Mouse (Mus musculus) NIH3T3 (cell line): ENCODE results near the gene Map3k13.
"Not testable (repeated sequence)": the region's sequence is repeated elsewhere in the genome, so short reads cannot be mapped to it uniquely, and the experiment has no call there.

ENCODE experiments used
- DNase-seq: peaks from one replicate; pipeline ENCODE4 v3.0.0-alpha.2; 2012; ENCODE audit warnings: low read depth

The Map3k13 gene

DNA sequence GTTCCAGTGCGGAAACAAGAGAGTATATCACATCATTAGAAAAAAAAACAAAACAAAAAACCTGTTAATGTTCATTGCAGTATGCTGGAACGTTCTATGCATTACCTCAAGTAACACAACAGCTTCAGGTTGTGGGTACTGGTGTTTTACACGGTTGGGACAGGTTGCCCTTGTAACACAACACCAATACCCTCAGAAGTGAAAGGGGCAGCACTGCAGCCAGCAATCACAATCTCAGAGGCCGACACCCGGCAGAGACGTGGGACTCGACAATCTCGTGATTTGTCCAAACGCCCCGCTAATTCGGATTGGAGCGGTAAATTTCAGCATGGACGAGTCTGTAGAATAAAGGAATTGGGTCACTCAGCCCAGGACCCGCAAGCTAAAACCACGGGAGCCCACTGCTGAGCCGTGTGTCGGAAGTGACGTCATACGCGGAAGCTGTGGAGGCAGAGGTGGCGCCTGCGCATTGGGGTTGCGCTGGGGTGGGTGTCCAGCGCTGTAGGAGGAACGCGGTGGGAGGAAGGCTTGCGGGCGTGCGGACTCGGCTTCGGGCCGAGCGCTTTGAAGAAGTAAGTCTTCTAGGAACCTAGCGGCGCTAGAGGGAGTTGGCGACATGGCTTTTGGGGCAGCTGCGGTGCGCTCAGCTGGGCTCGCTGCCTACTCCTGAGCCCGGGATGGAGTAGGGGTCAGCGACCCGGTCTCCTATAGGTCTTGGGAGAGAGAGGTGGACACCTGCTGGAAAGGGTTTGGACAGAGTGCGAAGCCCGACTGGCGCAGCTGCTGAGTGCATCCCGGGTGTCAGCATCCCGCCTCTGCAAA lies at the start of gene Map3k13:
Map3k13 (plus strand) TSS at position 472 of the 822 bp plus-strand sequence.
- DNase-seq, result peak; percentile 97

DNA sequence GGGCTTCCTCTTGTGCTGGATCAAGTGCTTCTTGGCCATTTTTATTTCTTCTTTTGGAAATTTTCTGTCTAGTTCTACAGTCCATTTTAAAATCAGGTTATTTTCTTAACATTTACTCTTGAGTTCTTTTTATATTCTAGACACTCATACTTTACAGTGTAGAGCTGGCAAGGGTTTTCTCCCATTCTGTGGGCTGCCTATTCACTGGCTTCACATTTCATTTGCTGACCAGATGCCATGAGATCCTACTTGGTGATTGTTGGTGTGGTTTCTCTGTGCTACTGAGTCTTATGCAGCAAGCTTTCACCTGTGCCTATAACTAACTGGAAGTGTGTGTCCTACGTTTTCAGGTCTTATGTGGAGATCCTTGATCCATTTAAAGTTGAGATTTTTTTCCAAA lies 35.7 kb upstream of the Map3k13 start:
- DNase-seq, result no peak

DNA sequence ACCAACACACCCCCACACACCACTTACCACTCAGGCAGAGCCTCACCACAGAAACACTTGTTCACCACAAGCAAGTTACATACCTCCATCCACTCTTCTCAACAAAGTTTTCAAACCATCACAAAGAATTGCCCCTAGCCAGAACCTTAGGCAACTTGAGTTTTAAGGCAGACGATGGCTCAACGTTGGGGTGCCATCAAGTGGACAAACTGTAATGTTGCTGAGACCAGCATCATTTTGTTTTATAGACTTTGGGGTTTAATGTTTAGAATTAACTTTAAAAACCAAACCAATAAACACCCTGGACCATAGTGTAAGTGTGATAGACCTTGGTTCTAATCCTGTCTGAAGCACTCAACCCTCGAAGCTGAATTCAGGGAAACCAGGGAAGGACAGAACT lies 25.9 kb upstream of the Map3k13 start:
- DNase-seq, result peak; percentile 39

DNA sequence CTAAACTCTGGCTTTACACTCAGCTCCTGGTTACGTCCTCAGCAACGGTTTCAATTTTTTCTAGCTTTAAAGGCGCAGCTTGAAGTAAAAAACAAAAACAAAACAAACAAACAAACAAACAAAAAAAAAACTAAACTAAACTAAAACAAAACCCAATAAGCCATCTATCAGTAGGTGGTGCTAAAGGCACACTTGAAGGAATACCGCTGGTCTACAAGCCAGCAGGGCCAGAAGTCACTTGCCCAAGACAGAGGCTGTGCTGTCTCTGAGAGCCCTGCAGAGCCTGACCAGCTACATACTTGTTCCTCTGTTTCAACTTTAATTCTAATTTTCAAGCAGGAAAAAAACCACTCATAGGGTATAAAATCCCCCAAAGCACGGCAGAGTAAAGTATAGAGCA lies 24.5 kb upstream of the Map3k13 start:
- DNase-seq, result peak; percentile 57

DNA sequence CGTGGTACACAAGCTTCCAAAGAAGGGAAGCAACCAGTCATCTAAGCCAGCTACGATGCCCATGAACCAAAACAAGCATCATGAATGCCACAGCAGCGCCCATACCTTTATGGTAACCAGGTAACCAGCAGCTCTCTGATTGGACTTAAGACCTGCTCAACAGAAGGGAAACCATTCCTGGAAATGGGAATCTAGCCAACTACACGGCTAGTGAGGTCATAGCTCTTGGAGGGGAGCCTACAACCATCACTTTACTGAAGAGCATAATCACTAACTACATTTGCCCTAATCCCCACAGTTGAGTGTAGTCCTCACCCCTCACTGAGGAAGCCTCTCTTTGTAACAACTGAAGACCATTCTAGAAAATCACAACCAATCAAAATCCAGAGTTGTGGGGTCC lies 19.4 kb upstream of the Map3k13 start:
- DNase-seq, result peak; percentile 11

DNA sequence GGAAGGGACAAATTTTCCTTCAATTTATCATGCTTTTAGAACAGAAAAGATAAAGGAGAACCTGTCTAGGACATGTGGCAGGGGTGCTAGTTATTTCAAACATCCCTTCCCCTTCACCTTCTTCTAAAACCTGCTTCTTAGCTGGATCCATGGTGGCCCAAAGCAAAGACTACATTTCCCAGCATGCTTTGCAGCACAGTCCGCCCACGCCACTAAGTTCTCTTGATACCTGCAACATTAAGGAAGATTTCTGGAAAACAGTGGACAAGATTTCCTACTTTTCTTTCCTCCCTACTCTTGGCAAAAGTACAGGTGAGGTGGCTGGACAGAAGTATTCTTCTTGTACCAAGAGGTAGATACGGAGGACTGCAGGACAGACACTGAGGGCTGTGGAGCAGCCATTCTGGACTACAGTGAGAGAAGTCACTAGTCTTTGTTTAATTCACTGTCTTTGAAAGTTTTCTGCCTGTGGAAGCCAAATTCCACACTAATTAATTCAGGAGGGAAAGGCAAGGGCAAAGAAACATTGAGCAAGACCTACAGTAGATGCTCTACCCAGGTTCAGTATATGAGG lies 15.8 kb upstream of the Map3k13 start:
- DNase-seq, result peak; percentile 40

DNA sequence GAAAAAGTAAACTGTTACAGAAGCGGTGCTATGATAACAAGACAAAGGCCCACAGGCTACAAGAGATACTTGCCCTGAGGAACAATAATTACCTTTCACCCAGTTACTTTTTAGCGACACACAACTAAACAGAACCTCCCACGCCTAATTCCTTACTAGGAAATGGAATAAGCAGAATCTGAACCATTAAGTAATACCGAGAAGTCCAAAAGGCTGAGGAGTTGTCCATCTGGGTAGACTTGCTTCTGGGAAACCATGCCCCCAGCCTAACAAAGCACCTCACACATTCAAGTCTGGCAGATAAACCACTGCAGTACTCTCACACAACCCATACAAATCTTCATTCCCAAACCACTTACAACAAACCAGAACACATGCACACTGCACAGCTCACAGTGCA lies 15.0 kb upstream of the Map3k13 start:
- DNase-seq, result no peak

DNA sequence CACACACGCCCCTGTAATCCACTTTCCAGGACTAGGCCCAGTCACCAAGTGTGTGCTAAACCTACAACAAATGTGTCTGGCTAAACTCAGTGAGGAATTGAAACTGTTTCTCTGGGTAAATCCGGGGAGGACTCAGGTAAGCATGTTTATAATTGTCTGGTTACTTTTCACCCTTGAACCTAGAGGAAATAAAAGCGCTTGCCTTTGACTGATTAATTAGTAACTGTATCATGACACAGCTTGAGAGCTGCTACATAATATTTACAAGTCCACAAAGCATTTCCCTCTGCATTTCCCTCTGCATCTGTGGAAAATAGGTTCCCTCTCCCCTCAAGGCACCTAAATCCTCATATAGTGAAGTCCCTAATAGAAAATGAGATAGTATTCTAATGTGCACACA lies 12.9 kb upstream of the Map3k13 start:
- DNase-seq, result no peak

DNA sequence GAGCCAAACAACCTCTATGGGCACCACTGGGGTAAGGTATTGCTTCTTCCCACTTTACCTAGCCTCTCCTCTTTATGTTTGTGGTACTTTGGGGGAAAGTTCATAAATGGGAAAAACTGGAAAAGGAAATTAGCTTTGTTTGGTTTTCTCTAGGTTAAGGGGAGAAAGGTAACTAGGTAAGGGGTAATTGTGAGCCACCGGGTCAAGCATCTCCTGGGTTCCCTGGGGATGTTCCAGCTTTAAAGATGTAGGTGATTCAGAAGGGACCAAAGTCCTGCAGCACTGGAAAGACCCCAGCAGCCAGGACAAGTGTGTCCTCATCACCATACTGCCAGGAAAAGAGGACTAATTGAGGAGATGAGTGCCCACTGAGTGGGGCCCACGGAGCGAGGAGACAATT lies 12.3 kb upstream of the Map3k13 start:
- no peak for DNase-seq

DNA sequence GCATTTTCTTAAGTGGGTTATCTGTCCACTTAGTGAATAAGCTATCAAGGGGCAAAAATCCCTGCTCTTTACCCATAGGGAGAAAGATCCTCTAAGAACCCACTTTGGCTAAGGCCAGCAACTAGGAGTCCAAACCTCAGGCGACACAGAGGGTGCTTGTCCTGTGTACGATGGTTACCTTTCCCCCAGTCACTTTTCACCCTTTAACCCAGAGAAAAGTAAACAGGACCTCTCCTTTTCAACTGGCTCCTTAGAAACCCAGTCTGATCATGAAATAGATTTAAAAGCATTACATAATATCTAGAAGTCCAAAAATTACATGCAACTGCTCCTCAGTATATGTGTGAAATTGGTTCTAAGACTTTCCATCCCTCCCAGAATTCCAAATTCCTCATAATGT lies 11.3 kb upstream of the Map3k13 start:
- DNase-seq, result no peak

DNA sequence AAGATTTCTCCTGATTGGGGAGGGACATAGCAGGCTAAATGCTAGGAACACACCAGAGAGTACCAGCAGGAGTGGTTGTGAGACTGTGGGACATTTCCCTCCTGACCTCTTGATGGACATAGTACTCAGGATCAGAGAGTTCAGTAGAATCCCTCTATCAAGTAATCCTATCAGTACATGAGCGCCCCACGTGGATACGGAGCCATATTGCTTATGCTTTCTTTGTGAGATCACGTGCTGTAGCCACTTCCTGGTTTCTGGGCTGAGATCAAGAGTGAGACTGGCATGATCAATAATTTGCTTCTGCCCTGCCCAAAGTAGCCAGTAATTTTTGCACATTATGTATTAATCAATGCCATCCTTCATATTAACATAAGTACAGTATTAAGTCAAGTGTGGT lies 9.1 kb upstream of the Map3k13 start:
- DNase-seq, result no peak

DNA sequence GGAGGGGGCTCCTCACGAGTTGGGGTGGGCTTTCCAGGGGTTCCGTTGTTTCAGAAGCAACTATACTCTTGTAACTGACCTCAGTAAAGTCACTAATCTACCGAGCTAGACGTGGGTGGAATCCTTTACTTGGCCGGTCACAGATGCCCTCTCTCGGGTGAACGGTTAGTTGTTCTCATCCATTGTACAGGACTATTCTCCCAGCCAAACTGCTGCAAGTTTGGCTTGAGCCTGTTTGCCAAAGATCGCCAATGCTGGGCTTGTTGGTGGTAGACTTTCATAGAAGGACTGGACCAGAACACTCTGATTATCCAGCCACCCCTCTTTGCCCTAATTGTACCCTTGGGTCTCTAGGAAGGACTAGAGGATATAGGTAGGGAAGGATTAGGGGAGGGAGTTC lies 7.8 kb upstream of the Map3k13 start:
- DNase-seq, result no peak

DNA sequence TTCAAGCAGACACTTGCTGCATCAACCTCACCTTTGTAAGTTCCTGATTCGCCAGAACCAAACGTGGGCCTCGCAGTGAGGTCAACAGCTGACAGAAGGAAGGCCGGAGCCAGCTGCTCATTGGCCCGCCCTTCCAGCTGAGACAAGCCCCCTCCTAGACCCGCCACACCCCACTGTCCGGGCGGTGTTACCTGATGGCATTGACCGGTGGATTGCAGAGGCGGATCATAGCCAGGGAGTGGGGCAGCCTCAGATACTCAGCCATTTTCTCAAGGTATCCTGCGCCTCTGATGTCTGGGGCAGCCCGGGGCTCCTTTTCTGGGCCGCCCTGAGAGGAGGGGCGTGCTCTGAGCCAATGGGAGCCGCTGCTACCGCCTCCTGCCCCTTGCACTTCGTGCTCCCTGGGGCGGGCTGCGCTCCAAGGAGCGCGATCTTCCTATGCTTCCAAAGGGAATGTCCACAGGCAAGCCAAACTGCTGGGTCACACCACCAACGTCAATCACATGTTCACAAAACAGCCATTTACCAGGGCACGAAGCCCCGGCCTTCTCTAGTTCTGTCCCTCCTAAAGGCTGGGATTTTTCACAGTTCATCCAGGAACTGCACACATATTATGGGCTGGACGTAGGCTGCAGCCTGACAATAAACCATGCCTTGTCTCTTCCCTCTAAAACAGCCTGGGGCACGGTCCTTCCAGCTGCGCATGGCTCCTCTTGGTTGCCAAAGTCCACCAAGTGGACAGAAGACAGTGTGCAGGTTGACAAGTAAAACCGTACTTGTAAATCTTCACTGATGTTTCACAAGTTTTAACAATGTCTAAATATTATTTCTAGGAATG lies 6.4 kb upstream of the Map3k13 start, which contains the start of gene Ehhadh:
Ehhadh (minus strand) TSS at position 292 of the 838 bp plus-strand sequence.
- DNase-seq, result peak; percentile 44

DNA sequence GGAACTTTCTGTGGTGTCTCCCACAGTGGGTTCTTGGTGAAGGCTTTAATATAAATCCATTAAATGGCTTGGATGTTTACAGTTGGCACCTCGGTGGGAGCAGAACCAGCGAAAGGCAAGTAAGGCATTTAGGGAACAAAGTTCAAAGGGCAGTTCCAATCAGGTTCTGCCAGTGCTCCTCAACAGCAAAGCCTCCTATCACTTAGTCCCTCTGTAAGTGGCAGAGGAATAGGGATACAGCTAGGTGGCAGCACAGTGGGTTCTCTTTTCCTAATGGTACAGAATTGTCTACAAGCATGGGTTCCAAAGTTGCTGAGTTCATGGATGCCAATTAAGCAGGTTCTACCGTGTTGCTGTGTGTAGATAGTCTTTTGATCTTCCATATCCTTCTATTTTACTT lies 5.6 kb upstream of the Map3k13 start:
- DNase-seq, result no peak

DNA sequence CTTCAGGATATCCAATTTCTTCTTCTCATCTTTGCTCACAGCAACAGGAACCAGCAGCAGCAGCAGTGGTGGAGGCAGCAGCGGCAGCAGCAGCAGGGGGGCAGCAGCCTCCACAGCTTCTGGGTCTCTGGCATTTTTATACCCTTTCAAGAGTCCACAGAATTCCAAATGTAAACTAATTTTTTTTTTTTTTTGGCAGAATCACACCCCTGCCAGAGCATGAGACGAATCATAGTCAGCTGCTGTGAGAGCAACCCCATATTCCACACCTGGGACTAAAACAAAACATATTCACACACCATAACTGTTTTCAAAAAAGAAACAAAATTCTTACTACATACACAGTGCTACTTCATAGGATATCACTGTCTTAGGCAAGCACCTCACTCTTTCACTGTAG lies 5.0 kb upstream of the Map3k13 start:
- DNase-seq, result no peak

DNA sequence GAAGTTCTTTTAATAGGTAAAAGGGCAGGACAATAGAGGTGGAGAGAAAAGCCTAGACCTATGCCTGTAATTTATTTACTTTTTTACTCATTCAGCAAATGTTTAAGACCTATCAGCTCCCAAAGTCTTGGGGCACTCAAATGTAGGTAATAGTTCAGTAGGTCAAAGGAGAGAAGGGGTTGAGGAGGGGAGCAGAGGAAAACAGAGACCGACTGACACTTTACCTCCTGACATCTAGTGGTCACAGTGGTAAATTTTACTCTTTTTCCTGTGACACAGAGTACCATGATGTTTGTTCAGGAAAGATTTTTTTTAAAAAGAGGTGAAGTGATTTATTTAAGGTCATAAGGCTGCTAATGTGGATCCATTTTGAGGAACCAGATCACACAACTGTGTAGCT lies 3.7 kb upstream of the Map3k13 start:
- no peak for DNase-seq

DNA sequence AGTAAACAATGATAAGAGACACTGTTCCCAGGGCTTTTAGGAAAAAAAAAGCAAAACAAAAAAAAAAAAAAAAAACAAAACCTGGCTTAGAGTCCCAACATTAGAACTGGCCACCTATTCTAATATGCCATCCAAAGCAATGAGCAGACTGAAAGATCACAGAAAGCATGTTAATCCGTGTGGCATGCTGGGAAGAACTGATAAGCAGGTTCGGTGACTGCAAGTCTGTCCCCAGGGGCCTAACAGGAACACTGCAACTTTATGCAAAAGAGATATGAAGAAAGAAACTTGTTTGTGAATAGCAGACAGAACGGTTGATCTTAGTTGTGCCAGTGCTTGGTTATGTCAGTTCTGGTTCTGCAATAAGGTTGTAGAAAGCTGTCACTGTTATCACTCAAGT lies 2.4 kb upstream of the Map3k13 start:
- DNase-seq, result no peak

DNA sequence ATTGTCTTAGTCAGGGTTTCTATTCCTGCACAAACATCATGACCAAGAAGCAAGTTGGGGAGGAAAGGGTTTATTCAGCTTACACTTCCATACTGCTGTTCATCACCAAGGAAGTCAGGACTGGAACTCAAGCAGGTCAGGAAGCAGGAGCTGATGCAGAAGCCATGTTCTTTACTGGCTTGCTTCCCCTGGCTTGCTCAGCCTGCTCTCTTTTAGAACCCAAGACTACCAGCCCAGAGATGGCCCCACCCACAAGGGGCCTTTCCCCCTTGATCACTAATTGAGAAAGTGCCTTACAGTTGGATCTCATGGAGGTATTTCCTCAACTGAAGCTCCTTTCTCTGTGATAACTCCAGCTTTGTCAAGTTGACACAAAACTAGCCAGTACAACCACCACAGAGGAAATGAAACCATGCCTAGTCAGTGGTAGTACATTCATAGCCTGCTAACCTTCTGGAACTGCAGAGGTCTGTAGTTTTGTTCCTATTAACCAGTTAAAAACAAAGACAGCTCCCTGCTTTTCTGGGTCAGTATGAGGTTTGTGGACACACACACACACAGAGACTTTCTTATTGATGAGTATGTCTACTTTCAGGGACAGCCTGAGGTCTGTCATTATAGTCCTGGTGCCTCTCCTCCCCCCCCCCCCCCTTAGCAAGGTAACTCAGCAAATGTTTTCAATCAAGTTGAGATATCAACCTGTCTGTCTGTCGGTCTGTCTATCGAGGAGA lies 901 bp upstream of the Map3k13 start:
- not testable (repeated sequence) for DNase-seq

DNA sequence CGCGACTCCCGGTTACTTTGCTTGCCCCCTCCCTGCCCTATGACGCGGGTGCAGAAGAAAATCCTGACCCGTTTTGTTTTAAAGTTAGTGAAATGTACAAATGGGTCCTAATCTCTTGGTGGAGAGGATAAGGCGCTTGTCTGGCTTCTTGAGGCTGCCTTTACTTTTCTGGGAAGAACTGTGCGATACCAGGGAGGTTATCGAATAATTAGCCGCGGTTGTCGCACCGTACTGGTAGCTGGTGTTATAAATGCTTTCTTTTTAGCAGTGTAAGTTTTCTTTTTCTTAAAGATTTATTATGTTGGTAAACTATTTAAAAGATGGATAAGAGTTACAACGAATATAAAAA lies 525 bp downstream of the Map3k13 start:
- no peak for DNase-seq

DNA sequence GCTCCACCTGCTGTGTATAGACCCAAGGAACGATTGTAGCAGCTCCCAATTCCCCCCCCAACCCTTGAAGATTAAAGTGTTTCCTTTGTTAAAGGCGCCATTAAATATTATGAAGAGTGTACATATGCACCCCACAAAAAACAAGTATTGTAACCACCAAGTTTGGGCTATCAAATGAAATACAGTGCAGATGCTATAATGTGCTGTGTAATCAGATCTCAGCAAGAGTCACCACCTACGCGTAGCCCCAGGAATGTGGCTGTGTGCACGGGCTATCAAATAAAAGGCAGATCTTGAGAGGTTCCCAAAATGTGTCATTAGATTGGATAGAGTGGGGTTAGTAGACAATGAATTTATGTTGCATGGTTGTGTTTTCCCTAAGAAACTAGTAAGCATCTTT lies 925 bp downstream of the Map3k13 start:
- no peak for DNase-seq

DNA sequence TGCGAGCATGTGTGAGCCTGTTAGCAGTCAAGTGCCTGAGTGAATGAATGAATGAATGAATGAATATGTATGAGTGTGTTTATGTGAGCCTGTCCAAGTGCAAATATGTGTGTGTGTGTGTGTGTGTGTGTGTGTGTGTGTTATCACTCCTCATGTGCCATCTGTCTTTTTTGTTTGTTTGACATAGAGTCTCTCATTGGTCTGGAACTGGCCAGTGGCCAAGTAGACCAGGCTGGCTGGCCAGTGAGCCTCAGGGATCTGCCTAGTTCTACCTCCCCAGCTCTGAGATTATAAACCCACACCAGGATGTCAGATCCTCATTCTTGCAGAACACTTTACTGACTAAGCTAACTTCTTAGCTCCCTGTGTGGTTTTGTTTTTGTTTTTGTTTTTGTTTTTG lies 10.1 kb downstream of the Map3k13 start:
- no peak for DNase-seq

DNA sequence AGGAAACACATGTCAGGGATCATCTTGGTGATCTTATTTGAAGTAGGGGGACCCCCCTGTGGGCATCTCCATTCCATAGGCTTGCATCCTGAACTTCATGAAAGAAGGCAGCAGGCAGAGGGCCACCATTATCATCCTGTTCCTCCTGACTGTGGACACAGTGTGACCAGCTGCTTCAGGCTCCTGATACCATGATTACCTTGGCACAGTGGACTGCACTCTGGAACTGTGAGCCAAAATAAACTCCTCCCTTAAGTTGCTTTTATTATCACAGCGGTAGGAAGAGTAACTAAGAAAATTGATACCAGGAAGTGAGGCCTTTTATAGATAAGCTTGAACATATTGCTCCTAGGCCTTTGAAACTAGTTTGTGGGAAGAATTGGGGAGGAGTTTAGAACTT lies 12.7 kb downstream of the Map3k13 start:
- DNase-seq, result no peak
